Mouse (Mus musculus): ENCODE measurements around the gene Supt3.

Gene Supt3

GRCm38 (mm10) chr17:45144656-45145055 lies 367.7 kb downstream of the Supt3 start:
- DNase-seq = no peak

DNA sequence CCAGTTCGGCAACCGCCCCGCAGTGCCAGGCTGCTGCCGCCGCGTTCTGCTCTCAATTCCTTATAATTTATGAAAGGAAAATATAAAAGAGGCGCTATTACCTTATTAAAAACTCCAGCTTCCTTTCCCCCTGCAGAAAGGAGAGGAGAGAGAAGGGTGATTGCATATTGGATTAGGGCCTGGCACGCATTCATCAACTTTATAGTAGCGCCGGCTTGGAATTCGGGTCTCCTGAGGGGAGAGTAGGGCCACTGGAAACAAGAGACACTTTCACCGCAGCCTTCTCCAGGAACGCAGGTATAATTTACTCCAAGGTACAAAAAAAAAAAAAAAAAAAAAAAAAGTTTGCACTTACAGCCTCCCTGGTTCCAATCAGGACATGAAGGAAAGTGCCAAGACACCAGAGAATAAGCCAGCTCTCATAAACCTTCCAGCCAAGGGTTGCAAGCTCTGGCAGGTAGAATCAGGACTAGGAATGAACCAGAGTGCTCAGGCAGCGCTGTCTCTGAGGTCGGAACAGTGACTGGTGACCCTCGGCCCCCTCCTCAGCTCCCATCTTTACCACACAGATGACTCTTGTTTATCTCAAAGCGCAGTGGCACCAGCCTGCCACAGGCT lies 374.5 kb downstream of the Supt3 start:
- DNase-seq = no peak

DNA sequence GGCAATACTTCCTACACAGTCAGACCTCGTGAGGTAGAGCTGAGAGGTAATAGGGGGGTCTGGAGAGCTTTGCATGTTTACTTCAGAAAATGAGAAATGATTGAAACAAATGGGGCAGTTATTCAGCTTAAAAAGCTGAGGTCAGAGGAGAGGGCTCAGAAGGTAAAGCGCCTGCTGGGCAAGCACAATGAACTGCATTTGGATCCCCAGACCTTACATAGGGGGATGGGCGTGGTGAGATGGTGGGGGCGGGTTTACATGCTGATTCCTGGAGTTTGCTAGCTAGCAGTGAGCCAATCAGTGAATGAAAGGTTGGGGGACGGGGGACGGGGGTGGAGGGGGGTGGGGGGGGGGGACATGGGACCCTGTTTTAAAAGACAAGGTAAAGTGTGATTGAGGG lies 376.8 kb downstream of the Supt3 start:
- DNase-seq = no peak

DNA sequence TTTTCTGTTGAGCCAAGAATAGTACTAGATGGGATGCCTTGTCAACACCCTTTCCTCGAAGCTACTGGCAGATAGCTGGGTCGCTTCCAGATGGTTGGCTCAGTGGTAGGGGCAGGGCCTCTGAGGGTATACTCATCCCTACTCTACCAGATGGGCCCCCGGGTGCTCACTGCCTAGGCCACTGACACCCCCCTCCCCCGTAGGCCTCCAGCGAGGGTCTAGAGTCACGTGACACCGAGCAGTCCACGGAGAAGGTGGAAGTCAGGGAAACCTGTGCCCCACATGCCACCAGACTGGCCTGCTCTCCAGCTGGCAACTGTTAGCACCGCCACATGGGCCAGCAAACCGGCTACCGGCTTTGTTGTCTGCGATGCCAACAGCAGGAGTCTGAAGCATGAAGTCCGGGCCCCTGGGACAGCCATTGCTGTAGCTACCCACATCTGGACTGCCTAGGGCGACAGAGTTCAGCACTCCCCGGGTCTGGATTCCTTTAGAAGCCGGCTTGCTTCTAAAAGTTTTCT lies 381.3 kb downstream of the Supt3 start:
- DNase-seq = no peak

GRCm38 (mm10) chr17:45160651-45161050 lies 383.7 kb downstream of the Supt3 start:
- no peak for DNase-seq

- DNase-seq = no peak
These were observed 388.8 kb downstream of the Supt3 start for GRCm38 (mm10) chr17:45165741-45166140.
